Mouse (Mus musculus): ENCODE measurements at regions not wholly inside any gene's neighbourhood (a gene's known extent, or its start where the extent isn't known, plus 50 kb on each side); places are given as distances from the start of the nearest gene placed in this dataset.
A peak's percentile ranks its signal among the peaks of the same experiment; 100 is the strongest.

- no peak for ATAC-seq (ENCODE audit: insufficient number of reproducible peaks, low FRiP score, low TSS enrichment, low read depth)
- no peak overlapping the region for H3K27ac ChIP-seq
- H3K4me1 ChIP-seq: no peaks in the 10 kb centered on the region
- no peak overlapping the region for H3K4me2 ChIP-seq
- H3K27me3 ChIP-seq: no peaks in the 10 kb centered on the region
- no peaks in the 10 kb centered on the region for H3K9me3 ChIP-seq
- no peak overlapping the region for H3K9ac ChIP-seq
- no peaks in the 10 kb centered on the region for H3K36me3 ChIP-seq
- H3K4me3 ChIP-seq: no peak overlapping the region
- WGBS: 66% methylated on average over 3 of the region's 3 CpGs
These were observed 92.7 kb downstream of the Rgs2 start for GRCm38 (mm10) chr1:143911230-143911629.

GRCm38 (mm10) chr1:143910530-143910929 lies 93.4 kb downstream of the Rgs2 start:
- no peak overlapping the region for H3K9ac ChIP-seq
- no peak for ATAC-seq (ENCODE audit: insufficient number of reproducible peaks, low FRiP score, low TSS enrichment, low read depth)

DNA sequence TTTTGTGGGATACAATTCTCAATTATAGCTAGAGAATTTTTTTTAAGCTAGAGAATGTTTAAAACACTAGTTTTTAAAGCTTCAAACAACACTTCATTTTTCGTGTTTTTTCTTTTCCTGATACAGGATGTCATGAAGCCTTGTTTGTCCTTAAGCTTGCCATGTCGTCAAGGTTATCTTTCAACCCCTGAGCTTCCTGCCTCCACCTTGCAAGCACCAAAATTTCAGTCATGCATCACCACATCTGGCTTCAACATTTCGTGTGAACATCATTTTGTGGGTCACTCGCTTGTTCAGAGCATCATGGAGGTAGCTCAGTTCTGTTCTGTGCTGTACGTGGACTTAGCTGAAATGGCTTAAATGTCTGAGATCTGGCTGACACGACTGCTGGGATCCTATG lies 96.6 kb downstream of the Rgs2 start:
- no peak overlapping the region for H3K4me3 ChIP-seq
- no peak overlapping the region for H3K27ac ChIP-seq
- H3K9me3 ChIP-seq: no peaks in the 10 kb centered on the region
- H3K27me3 ChIP-seq: no peaks in the 10 kb centered on the region
- no peaks in the 10 kb centered on the region for H3K4me1 ChIP-seq
- no peak for ATAC-seq (ENCODE audit: insufficient number of reproducible peaks, low FRiP score, low TSS enrichment, low read depth)
- H3K9ac ChIP-seq: no peak overlapping the region
- no peak overlapping the region for H3K4me2 ChIP-seq
- no peaks in the 10 kb centered on the region for H3K36me3 ChIP-seq
- 66% methylated on average over 6 of the region's 6 CpGs for WGBS

More at GRCm38 (mm10) chr1:143910530-143910929, 93.4 kb downstream of the Rgs2 start:
- no peaks in the 10 kb centered on the region for H3K9me3 ChIP-seq
- no peak overlapping the region for H3K27ac ChIP-seq
- H3K4me2 ChIP-seq: no peak overlapping the region
- H3K4me3 ChIP-seq: no peak overlapping the region
- no peaks in the 10 kb centered on the region for H3K27me3 ChIP-seq
- H3K4me1 ChIP-seq: no peaks in the 10 kb centered on the region
- no peaks in the 10 kb centered on the region for H3K36me3 ChIP-seq

DNA sequence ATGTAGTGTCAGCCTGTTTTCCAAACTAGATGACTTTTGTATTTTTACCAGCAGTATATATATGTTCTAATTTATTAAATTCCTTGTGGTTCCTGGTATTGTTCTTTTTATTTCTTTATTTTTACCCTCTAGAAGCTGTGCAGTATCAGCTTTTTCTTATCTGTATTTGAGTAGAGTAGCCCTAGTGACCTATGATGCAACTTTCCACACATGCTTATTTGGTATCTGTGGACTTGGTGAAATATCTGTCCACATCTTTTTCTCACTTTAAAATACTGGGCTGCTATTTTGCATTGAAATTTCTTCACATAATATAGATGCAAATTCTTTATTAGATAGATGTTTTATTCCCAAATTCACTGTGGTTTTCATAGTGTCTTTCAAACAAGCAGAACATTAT lies 97.1 kb downstream of the Rgs2 start:
- ATAC-seq (ENCODE audit: insufficient number of reproducible peaks, low FRiP score, low TSS enrichment, low read depth): no peak
- Histone ChIP-seq H3K4me3 (no peak overlapping the region), H3K9ac (no peak overlapping the region), H3K9me3 (no peaks in the 10 kb centered on the region), H3K4me1 (no peaks in the 10 kb centered on the region), H3K36me3 (no peaks in the 10 kb centered on the region), H3K27me3 (no peaks in the 10 kb centered on the region), H3K27ac (no peak overlapping the region), H3K4me2 (no peak overlapping the region)

DNA sequence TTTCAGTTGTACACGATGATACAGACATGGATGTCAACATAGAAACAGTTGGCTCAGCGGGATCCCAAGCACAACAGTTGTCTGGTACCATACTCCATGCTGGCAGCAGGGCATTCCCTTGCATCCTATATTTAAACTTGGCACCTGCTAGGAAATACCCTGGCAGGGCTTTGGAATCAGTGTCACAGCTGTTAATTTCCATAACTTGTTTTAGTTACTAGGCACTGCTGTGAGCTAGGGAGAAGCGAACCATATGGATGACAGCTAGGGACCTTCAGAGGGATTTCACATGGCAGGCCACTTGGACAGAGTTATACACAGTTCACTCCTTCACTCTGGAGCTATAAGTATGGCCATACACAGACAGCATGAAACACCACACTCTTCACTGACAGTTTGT lies 100.0 kb downstream of the Rgs2 start:
- H3K4me2 ChIP-seq: no peak overlapping the region
- no peaks in the 10 kb centered on the region for H3K4me1 ChIP-seq
- 78% methylated on average over 3 of the region's 3 CpGs for WGBS
- no peak overlapping the region for H3K27ac ChIP-seq
- H3K9ac ChIP-seq: no peak overlapping the region
- H3K27me3 ChIP-seq: no peaks in the 10 kb centered on the region
- H3K9me3 ChIP-seq: no peaks in the 10 kb centered on the region
- no peaks in the 10 kb centered on the region for H3K36me3 ChIP-seq
- ATAC-seq (ENCODE audit: insufficient number of reproducible peaks, low FRiP score, low TSS enrichment, low read depth): peak; percentile 81; the same call in 1 of the 2 replicates
- no peak overlapping the region for H3K4me3 ChIP-seq

DNA sequence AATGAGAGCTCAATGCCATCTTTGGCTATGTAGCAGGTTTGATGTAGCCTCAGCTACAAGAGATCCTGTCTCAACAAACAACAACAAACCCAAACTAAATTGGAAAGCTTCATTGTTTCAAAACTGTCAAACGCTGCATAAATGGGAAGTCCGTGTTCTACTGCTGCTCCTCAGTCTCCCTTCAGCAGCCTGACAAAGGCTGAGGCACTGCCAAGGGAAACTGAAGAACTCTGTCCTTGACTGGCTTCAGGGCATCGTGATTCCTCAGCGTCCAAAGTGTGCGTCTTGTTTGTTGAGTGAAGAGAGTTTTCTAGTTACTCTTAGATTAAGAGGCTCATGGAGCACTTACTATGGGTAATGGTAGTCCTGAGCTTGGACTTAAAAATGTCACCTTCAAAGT lies 100.7 kb downstream of the Rgs2 start:
- no peak for ATAC-seq (ENCODE audit: insufficient number of reproducible peaks, low FRiP score, low TSS enrichment, low read depth)
- H3K27ac ChIP-seq: no peak overlapping the region
- 82% methylated on average over 5 of the region's 5 CpGs for WGBS

DNA sequence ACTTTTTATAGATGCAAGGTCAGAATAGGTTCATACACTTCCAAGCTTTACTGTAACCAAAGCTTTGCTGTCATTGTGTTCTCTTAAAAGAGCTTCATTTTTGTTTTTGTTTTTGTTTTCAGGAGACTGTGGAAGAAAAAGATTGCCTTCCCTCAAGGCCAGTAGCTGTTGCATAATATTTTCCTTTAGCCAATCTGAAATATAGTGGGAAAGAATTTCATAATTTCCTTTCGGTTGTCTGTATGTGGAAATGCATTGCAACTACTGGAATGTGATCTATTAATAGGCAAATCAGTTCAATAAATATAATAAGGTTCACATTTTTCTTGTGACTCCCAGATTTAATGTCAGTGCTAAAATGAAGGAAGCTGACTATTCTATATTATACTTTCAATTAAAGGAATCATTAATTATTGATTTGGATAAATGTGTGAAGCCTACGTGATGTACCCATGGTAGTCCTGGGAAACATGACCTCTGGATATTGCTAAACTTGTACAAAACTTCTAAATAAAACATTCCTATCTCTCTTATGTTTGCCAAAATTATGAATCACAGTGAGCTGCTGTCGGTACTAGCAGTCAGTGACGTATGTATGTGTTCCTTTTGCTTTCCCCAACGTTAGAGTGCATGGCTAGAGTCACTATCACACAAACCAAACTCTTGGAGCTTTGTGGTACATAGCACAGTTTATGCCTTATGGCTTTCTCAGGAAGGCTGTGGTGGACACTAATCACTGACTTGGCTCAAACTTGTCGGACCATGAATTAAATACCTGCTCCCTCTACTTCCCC lies 102.6 kb downstream of the Rgs2 start:
- H3K9ac ChIP-seq: no peak overlapping the region
- WGBS: 81% methylated on average over 6 of the region's 6 CpGs
- no peak overlapping the region for H3K4me3 ChIP-seq
- H3K27me3 ChIP-seq: no peaks in the 10 kb centered on the region
- ATAC-seq (ENCODE audit: insufficient number of reproducible peaks, low FRiP score, low TSS enrichment, low read depth): no peak
- H3K4me2 ChIP-seq: no peak overlapping the region
- no peaks in the 10 kb centered on the region for H3K36me3 ChIP-seq
- no peaks in the 10 kb centered on the region for H3K4me1 ChIP-seq
- H3K27ac ChIP-seq: no peak overlapping the region
- H3K9me3 ChIP-seq: no peaks in the 10 kb centered on the region

More for the DNA sequence above, 100.7 kb downstream of the Rgs2 start:
- Histone ChIP-seq H3K4me1 (no peaks in the 10 kb centered on the region), H3K4me3 (no peak overlapping the region), H3K9ac (no peak overlapping the region), H3K4me2 (no peak overlapping the region), H3K36me3 (no peaks in the 10 kb centered on the region), H3K9me3 (no peaks in the 10 kb centered on the region), H3K27me3 (no peaks in the 10 kb centered on the region)

GRCm38 (mm10) chr1:143888510-143888909 lies 111.4 kb downstream of the Uchl5 start:
- Histone ChIP-seq H3K9me3 (no peaks in the 10 kb centered on the region), H3K36me3 (no peaks in the 10 kb centered on the region), H3K4me2 (no peak overlapping the region), H3K27me3 (no peaks in the 10 kb centered on the region), H3K4me3 (no peak overlapping the region), H3K4me1 (no peaks in the 10 kb centered on the region), H3K27ac (no peak overlapping the region), H3K9ac (no peak overlapping the region)
- ATAC-seq (ENCODE audit: insufficient number of reproducible peaks, low FRiP score, low TSS enrichment, low read depth): no peak
- 94% methylated on average over 2 of the region's 2 CpGs for WGBS

GRCm38 (mm10) chr1:143888065-143888464 lies 111.0 kb downstream of the Uchl5 start:
- no peaks in the 10 kb centered on the region for H3K27me3 ChIP-seq
- WGBS: 79% methylated on average over 5 of the region's 5 CpGs
- no peak overlapping the region for H3K4me3 ChIP-seq
- no peak overlapping the region for H3K4me2 ChIP-seq
- H3K36me3 ChIP-seq: no peaks in the 10 kb centered on the region
- H3K9me3 ChIP-seq: no peaks in the 10 kb centered on the region
- H3K9ac ChIP-seq: no peak overlapping the region
- ATAC-seq (ENCODE audit: insufficient number of reproducible peaks, low FRiP score, low TSS enrichment, low read depth): no peak
- H3K4me1 ChIP-seq: no peaks in the 10 kb centered on the region
- no peak overlapping the region for H3K27ac ChIP-seq

DNA sequence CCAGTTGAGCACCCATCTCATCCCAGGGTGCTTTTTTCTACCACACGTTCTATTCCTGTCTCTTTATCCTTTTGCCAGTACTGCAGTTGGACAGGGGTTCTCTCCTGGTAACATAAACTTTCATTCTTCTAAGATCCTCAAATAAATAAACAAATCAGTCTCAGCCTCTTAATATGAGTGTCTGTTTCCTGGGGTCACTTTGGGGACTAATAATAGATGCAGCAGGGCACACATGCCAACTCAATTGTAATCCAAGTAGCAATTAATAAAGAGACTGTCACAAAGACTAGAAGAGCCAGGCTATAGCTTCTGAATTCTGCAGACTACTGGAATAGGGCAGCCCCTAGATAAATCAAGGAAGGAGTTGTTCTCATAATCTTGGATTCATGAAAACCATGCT lies 108.9 kb downstream of the Uchl5 start:
- ATAC-seq (ENCODE audit: insufficient number of reproducible peaks, low FRiP score, low TSS enrichment, low read depth): no peak

GRCm38 (mm10) chr1:143881192-143881591 lies 104.1 kb downstream of the Uchl5 start:
- no peak overlapping the region for H3K9ac ChIP-seq
- no peak for ATAC-seq (ENCODE audit: insufficient number of reproducible peaks, low FRiP score, low TSS enrichment, low read depth)
- 65% methylated on average over 6 of the region's 6 CpGs for WGBS
- H3K9me3 ChIP-seq: no peaks in the 10 kb centered on the region
- no peaks in the 10 kb centered on the region for H3K4me1 ChIP-seq
- H3K4me3 ChIP-seq: no peak overlapping the region
- H3K4me2 ChIP-seq: no peak overlapping the region
- no peak overlapping the region for H3K27ac ChIP-seq
- H3K27me3 ChIP-seq: no peaks in the 10 kb centered on the region
- no peaks in the 10 kb centered on the region for H3K36me3 ChIP-seq

More for the DNA sequence above, 108.9 kb downstream of the Uchl5 start:
- no peaks in the 10 kb centered on the region for H3K4me1 ChIP-seq
- 60% methylated on average over 1 of the region's 1 CpGs for WGBS
- no peaks in the 10 kb centered on the region for H3K27me3 ChIP-seq
- no peak overlapping the region for H3K27ac ChIP-seq
- no peak overlapping the region for H3K4me3 ChIP-seq
- no peaks in the 10 kb centered on the region for H3K36me3 ChIP-seq
- H3K9me3 ChIP-seq: no peaks in the 10 kb centered on the region
- H3K9ac ChIP-seq: no peak overlapping the region
- H3K4me2 ChIP-seq: no peak overlapping the region

GRCm38 (mm10) chr1:143879622-143880021 lies 102.5 kb downstream of the Uchl5 start:
- Histone ChIP-seq H3K4me3 (no peak overlapping the region), H3K4me2 (no peak overlapping the region), H3K27ac (no peak overlapping the region), H3K4me1 (no peaks in the 10 kb centered on the region), H3K9me3 (no peaks in the 10 kb centered on the region), H3K9ac (no peak overlapping the region), H3K36me3 (no peaks in the 10 kb centered on the region), H3K27me3 (no peaks in the 10 kb centered on the region)
- WGBS: 73% methylated on average over 5 of the region's 5 CpGs
- ATAC-seq (ENCODE audit: insufficient number of reproducible peaks, low FRiP score, low TSS enrichment, low read depth): no peak

GRCm38 (mm10) chr1:143878266-143878665 lies 101.2 kb downstream of the Uchl5 start:
- 52% methylated on average over 2 of the region's 2 CpGs for WGBS
- ATAC-seq (ENCODE audit: insufficient number of reproducible peaks, low FRiP score, low TSS enrichment, low read depth): no peak

More at GRCm38 (mm10) chr1:143878266-143878665, 101.2 kb downstream of the Uchl5 start:
- no peaks in the 10 kb centered on the region for H3K27me3 ChIP-seq
- H3K9ac ChIP-seq: no peak overlapping the region
- no peaks in the 10 kb centered on the region for H3K4me1 ChIP-seq
- H3K36me3 ChIP-seq: no peaks in the 10 kb centered on the region
- H3K4me2 ChIP-seq: no peak overlapping the region
- H3K27ac ChIP-seq: no peak overlapping the region
- H3K4me3 ChIP-seq: no peak overlapping the region
- no peaks in the 10 kb centered on the region for H3K9me3 ChIP-seq

Measured in limb, embryonic 15.5 days (tissue).